Mouse (Mus musculus) heart, embryonic 11.5 days (tissue): ENCODE measurements around the gene Hmgcl. TPM values are rescaled to one million over a fixed set of nuclear protein-coding genes. Genes with fewer than 3 reads are reported as not detected.
A peak's percentile ranks its signal among the peaks of the same experiment; 100 is the strongest.

ENCODE experiments used
- ATAC-seq: fragments of 200-750 bp; cut with Nextera tagmentation; replicated peaks from 2 replicates; pipeline ENCODE4 v1.8.0; 2017; ENCODE audit warnings: moderate library complexity; ENCODE audit not compliant: insufficient number of reproducible peaks, low FRiP score, low TSS enrichment
- H3K27ac ChIP-seq: fragments of 300-500 bp; sonication (generic); 2 replicates; pipeline ENCODE4 v1.5.1; 2014; ENCODE audit warnings: mild to moderate bottlenecking, low read depth, low read length
- H3K27me3 ChIP-seq: fragments of 300-500 bp; sonication (generic); 2 replicates; pipeline ENCODE4 v1.6.1; 2014; ENCODE audit warnings: mild to moderate bottlenecking, low read length, mixed read lengths; ENCODE audit not compliant: control insufficient read depth, insufficient read depth
- H3K36me3 ChIP-seq: fragments of 300-500 bp; sonication (generic); 2 replicates; pipeline ENCODE4 v1.6.1; 2014; ENCODE audit warnings: mild to moderate bottlenecking, low read length, moderate library complexity, mixed read lengths; ENCODE audit not compliant: control insufficient read depth, insufficient read depth
- H3K4me1 ChIP-seq: fragments of 300-500 bp; sonication (generic); 2 replicates; pipeline ENCODE4 v1.6.1; 2014; ENCODE audit warnings: low read length; ENCODE audit not compliant: control insufficient read depth, insufficient read depth
- H3K4me2 ChIP-seq: fragments of 300-500 bp; sonication (generic); 2 replicates; pipeline ENCODE4 v1.6.1; 2014; ENCODE audit warnings: mild to moderate bottlenecking, moderate library complexity
- H3K4me3 ChIP-seq: fragments of 300-500 bp; sonication (generic); 2 replicates; pipeline ENCODE4 v1.5.1; 2014; ENCODE audit warnings: low read depth, low read length
- H3K9ac ChIP-seq: fragments of 300-500 bp; sonication (generic); 2 replicates; pipeline ENCODE4 v1.6.1; 2014; ENCODE audit warnings: mild to moderate bottlenecking, low read depth, low read length, moderate library complexity
- H3K9me3 ChIP-seq: fragments of 300-500 bp; sonication (generic); replicated peaks from 2 replicates; pipeline ENCODE4 v1.6.1; 2016; ENCODE audit warnings: low read length; ENCODE audit not compliant: control insufficient read depth
- WGBS: fragments of 180-500 bp; shearing (Covaris S2); extraction: QIAGEN DNeasy Blood & Tissue Kit; methylation state at CpG from one replicate; pipeline ENCODE4 v1.1.7; 2014; ENCODE audit not compliant: insufficient replicate concordance; 5-methylcytosine and 5-hydroxymethylcytosine counted together
- polyA plus RNA-seq: library from polyadenylated mRNA; unstranded; fragments of >200 nt; fragmentation: Nextera tagmentation; extraction: Ambion mirVana; gene quantifications from 2 replicates; pipeline ENCODE4 v1.2.1, GENCODE M21; 2014

The Hmgcl gene
- polyA plus RNA-seq, 1 experiment from 2014 or later, result 84.0 TPM

DNA sequence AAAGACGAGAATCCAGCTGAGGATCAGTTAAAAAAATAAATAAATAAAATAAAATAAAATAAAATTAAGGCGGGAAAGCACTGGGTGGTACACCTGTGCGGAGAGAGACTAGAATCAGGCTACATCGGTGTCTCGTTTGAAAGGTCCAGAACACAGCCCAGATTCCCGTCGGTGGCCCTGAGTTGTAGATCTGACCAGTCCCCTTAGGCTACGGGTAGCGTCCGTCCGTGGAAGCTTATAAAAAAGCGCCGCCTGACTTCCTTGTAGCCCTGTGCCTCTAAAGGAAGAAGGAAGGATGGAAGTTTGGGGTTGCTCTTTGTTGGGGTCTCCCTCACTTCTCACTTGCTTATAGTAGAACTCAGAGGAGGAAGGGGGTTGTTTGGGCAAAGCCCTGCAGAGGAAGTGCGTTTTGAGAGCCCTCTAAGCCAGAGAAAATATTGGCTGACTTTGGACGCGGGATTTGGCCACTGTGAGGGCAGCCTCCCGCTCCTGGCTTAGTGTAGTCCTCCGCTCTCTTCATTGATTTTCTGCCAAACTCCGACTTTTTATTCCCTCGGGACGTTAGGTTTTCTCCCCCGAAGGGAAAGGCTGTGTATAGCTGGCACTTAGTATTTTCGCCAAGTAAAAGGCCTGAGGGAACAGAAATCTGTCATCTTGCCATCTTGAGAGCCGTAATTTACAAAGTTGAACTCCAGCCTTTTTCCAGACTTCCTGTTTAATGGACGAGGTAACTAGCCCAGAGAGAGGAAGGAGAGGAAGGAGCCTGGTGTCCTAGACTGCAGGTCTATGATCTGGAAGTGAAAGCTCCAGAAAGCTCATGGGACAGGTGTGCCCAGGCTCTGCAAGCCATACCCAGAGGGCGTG lies 24.8 kb upstream of the Hmgcl start:
- peak overlapping the region; percentile 71 for H3K9ac ChIP-seq
- peak overlapping the region; percentile 79 for H3K4me3 ChIP-seq
- H3K36me3 ChIP-seq, result no peaks in the 10 kb centered on the region
- WGBS, result 9% methylated on average over 26 of the region's 26 CpGs
- no peak overlapping the region; the same call in 1 of the 2 replicates for H3K27ac ChIP-seq
- peaks cover 8% of the 10 kb centered on the region; the same call in 1 of the 2 replicates for H3K4me1 ChIP-seq
- H3K4me2 ChIP-seq, result peak overlapping the region; percentile 87
- no peaks in the 10 kb centered on the region for H3K9me3 ChIP-seq
- no peak for ATAC-seq
- H3K27me3 ChIP-seq, result 0 out of 2 replicates have a peak, but pooled peaks cover 3% of the 10 kb centered on the region

GRCm38 (mm10) chr4:135922190-135922589 lies 24.1 kb upstream of the Hmgcl start:
- Histone ChIP-seq H3K27ac (no peak overlapping the region), H3K36me3 (no peaks in the 10 kb centered on the region), H3K4me2 (peak overlapping the region; percentile 87), H3K27me3 (0 out of 2 replicates have a peak, but pooled peaks cover 3% of the 10 kb centered on the region), H3K4me3 (no peak overlapping the region), H3K9ac (no peak overlapping the region), H3K9me3 (no peaks in the 10 kb centered on the region), H3K4me1 (peaks cover 8% of the 10 kb centered on the region; the same call in 1 of the 2 replicates)
- no peak for ATAC-seq
- 70% methylated on average over 1 of the region's 1 CpGs for WGBS

DNA sequence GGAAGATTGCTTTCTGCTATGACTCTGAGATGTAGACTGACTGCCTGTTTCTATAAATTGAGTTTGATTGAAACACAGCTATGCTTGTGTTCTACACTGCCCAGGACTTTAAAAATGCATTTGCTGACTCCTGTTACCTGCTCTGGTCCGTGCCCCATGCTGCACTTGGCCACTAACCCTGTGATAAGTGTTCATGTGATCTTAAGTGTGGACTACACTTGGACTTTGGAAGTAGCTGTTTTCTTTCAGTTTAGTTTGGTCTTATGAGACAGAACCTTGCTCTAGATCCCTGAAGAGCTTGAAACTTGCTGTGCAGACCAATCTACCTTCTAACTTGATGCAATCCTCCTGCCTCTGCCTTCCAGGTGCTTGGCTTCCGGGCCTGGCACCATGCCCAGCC lies 21.8 kb upstream of the Hmgcl start:
- Histone ChIP-seq H3K27me3 (no peaks in the 10 kb centered on the region), H3K4me1 (peaks cover 8% of the 10 kb centered on the region; the same call in 1 of the 2 replicates), H3K36me3 (no peaks in the 10 kb centered on the region), H3K4me2 (no peak overlapping the region), H3K4me3 (no peak overlapping the region), H3K27ac (no peak overlapping the region), H3K9me3 (no peaks in the 10 kb centered on the region), H3K9ac (no peak overlapping the region)
- ATAC-seq, result no peak
- 84% methylated on average over 2 of the region's 2 CpGs for WGBS

DNA sequence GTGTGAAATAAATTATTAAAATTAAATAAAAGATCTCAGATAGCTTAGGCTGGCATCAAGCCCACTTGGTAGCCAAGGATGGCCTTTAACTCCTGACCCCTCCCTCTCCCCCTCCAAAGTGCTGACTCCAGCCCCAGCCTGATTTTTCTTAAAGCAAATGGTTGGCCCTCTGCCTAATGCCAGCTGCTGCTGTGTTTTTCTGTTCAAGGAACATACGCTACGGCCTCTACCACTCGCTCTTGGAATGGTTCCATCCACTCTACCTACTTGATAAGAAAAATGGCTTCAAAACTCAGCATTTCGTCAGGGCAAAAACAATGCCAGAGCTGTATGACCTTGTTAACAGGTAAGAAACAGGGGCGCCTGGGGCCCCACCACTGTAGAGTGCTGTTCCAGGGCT lies 20.9 kb upstream of the Hmgcl start:
- no peak overlapping the region for H3K27ac ChIP-seq
- H3K4me2 ChIP-seq, result no peak overlapping the region
- no peak for ATAC-seq
- H3K9me3 ChIP-seq, result no peaks in the 10 kb centered on the region
- H3K4me3 ChIP-seq, result no peak overlapping the region
- H3K36me3 ChIP-seq, result no peaks in the 10 kb centered on the region
- H3K4me1 ChIP-seq, result peaks cover 8% of the 10 kb centered on the region; the same call in 1 of the 2 replicates
- no peak overlapping the region for H3K9ac ChIP-seq
- no peaks in the 10 kb centered on the region for H3K27me3 ChIP-seq
- WGBS, result 69% methylated on average over 5 of the region's 5 CpGs

- Histone ChIP-seq H3K9me3 (no peaks in the 10 kb centered on the region), H3K27me3 (no peaks in the 10 kb centered on the region), H3K9ac (no peak overlapping the region), H3K36me3 (no peaks in the 10 kb centered on the region), H3K4me1 (peaks cover 8% of the 10 kb centered on the region; the same call in 1 of the 2 replicates), H3K4me2 (no peak overlapping the region), H3K4me3 (no peak overlapping the region), H3K27ac (no peak overlapping the region)
- WGBS, result 72% methylated on average over 10 of the region's 10 CpGs
- no peak for ATAC-seq
Measured at GRCm38 (mm10) chr4:135926195-135926808, 19.9 kb upstream of the Hmgcl start.

GRCm38 (mm10) chr4:135926861-135927260 lies 19.4 kb upstream of the Hmgcl start:
- no peak overlapping the region for H3K4me3 ChIP-seq
- 84% methylated on average over 3 of the region's 3 CpGs for WGBS
- no peaks in the 10 kb centered on the region for H3K27me3 ChIP-seq
- H3K27ac ChIP-seq, result no peak overlapping the region
- ATAC-seq, result no peak
- no peak overlapping the region for H3K9ac ChIP-seq
- H3K4me2 ChIP-seq, result no peak overlapping the region
- no peaks in the 10 kb centered on the region for H3K9me3 ChIP-seq
- no peaks in the 10 kb centered on the region for H3K36me3 ChIP-seq
- peaks cover 5% of the 10 kb centered on the region; the same call in 1 of the 2 replicates for H3K4me1 ChIP-seq

GRCm38 (mm10) chr4:135928376-135928775 lies 17.9 kb upstream of the Hmgcl start:
- no peak overlapping the region for H3K27ac ChIP-seq
- H3K4me3 ChIP-seq, result no peak overlapping the region
- no peak for ATAC-seq
- H3K36me3 ChIP-seq, result no peaks in the 10 kb centered on the region
- H3K4me1 ChIP-seq, result peaks cover 2% of the 10 kb centered on the region; the same call in 1 of the 2 replicates
- H3K27me3 ChIP-seq, result no peaks in the 10 kb centered on the region
- no peak overlapping the region for H3K4me2 ChIP-seq
- WGBS, result 88% methylated on average over 9 of the region's 9 CpGs
- no peaks in the 10 kb centered on the region for H3K9me3 ChIP-seq
- no peak overlapping the region for H3K9ac ChIP-seq

DNA sequence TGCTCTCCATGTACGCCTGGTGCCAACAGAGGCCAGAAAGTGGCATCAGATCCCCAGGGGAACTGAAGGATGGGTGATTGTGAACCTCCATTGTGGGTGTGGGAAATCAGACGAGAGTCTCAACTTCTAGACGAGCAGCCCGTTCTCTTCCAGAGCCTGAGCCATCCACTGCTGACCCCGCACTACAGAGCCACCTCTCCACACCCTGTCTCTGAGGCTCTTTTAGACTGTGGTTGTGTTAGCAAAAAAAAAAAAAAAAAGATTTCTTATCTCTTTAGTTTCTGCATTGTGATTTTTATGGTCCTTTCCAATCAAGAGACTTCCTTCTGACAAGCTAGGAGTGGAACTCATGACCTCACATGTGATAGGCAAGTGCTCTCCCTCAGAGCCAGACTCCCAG lies 16.8 kb upstream of the Hmgcl start:
- WGBS, result 81% methylated on average over 5 of the region's 5 CpGs
- H3K4me2 ChIP-seq, result no peak overlapping the region
- no peaks in the 10 kb centered on the region for H3K27me3 ChIP-seq
- no peak for ATAC-seq
- peaks cover 2% of the 10 kb centered on the region; the same call in 1 of the 2 replicates for H3K4me1 ChIP-seq
- no peak overlapping the region for H3K4me3 ChIP-seq
- no peak overlapping the region for H3K27ac ChIP-seq
- no peak overlapping the region for H3K9ac ChIP-seq
- no peaks in the 10 kb centered on the region for H3K36me3 ChIP-seq
- no peaks in the 10 kb centered on the region for H3K9me3 ChIP-seq
